Mouse (Mus musculus): ENCODE data around the gene Foxs1. TPM values are rescaled to one million over a fixed set of nuclear protein-coding genes. Genes with fewer than 3 reads are reported as not detected.
A peak's percentile ranks its signal among the peaks of the same experiment; 100 is the strongest.

Gene Foxs1
- polyA plus RNA-seq, 1 experiment: 1.5 TPM

DNA sequence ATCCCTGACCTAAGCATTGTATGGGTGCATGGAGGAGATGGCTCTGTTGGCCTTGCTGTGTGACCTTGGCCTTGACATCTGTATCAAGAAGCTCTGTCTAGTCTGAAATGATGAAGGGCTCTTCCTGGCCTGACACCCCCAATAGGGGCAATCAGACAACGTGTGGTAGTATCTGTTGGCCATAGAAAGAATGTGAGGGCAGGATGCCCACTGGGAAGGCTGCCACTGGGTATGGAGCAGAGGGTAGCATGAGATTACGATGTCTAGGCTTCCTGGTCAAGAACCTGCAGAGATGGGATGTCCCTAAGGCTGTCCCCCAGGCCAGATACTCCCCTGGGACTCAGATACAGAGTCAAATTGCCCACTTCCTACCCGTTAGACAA lies 4.0 kb downstream of the Foxs1 start:
- no peak for DNase-seq (ENCODE audit: extremely low spot score in 1 of 2, low spot score in 1 of 2)

DNA sequence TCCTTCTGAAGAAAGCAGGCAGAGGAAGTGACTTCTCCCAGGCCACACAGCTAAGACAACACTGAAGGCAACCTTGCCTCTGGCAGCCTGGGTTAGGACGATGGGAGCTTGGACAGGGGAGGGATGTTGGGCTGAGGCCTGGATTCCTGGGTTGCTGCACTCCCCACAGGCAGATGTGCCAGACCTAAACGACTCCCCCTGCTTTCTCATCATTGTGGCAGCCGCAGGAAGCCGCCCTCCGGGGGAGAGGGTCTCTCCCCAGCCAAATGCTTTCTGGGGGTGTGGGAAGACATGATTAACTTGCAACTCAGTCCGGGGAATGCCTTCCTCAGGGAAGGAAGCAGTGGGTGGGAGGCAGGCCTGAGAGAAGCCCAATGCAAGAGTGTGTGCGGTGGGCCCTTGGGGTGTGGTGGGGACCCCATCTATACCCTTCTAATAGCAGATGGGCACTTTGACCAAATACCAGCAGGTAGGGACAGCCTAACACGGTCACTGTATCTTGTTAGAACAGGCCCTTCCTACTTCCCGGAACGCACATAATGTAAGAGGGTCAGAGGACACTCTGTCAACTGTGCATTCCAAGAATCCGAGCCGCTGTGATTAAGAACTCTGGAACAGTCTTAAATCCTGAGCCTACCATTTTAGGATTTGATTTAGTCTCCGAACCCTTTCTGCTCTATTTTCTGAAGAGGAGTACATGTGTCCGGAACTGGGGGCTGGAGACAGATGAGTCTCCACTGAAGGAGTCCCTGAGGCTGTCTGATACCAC lies 4.6 kb downstream of the Foxs1 start:
- DNase-seq (ENCODE audit: extremely low spot score in 1 of 2, low spot score in 1 of 2): no peak

DNA sequence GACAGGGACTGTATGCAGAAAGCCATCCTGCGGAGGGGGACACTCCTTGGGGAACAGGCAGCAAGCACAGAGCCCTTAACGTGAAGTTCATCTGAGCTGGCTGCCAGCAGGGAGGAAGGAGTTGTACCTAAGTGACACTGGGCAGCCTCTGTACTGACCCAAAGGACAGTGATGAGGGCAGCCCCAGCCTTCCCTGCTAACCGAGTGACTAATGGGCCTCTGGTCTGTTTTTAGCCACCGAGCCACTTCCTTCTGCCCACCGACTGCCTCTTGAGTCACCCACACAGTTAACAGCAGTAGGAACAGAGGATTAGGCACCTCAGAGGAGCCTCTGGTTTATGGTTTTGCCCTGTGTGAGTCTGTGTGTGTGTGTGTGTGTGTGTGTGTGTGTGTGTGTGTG lies 5.6 kb downstream of the Foxs1 start:
- no peak for DNase-seq (ENCODE audit: extremely low spot score in 1 of 2, low spot score in 1 of 2)

DNA sequence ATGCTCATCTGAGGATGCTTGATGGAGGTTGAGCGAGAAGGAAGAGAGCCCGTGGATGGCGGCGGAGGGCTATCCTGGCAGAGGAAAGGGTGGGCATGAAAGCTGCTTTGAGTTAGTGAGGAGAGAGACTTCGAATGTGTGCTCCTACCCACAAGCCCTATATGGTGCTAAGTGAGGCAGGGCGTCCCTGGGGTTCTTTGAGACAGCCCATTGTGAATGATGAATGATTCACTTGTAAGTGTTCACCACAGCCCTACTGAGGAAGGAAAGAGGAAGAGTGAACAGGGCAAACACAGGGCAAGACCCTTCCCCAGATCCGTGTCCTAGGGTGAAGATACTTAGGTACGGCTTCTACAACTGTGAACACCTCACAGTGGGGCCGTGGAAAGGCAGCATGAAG lies 6.1 kb downstream of the Foxs1 start:
- no peak for DNase-seq (ENCODE audit: extremely low spot score in 1 of 2, low spot score in 1 of 2)

DNA sequence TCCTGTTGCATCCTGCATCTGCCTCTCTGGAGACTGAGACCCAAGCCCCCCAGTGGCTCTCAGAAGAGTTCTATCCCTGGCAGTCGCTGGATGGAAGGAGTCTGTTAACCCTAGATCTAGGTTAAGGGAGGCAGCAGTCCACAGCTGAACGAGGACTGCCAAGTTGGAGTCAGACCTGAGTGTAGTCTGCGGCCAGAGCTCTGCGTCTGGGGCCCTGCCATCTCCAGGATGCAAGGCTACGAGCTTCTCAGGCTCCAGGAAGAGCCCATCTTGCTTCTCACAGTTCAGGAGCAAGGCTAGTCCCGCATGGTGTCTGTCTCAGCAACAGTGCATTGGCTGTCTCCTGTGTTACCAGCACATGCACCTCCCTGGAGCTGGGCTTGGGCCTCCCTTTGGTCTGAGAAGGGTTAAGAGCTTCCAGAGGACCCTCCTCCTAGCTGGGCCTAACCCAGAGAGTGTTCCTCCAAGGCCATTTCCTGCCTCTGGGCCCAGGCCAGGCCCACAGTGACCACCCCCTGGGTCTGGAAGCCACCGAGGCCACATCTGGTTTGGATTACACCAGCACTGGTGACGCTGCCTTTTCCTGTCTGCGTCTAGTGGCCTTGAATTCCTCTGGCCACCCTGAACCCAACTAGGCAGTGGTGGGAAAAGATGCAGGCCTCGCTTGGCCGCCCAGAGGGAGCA lies 7.7 kb downstream of the Foxs1 start:
- no peak for DNase-seq (ENCODE audit: extremely low spot score in 1 of 2, low spot score in 1 of 2)

DNA sequence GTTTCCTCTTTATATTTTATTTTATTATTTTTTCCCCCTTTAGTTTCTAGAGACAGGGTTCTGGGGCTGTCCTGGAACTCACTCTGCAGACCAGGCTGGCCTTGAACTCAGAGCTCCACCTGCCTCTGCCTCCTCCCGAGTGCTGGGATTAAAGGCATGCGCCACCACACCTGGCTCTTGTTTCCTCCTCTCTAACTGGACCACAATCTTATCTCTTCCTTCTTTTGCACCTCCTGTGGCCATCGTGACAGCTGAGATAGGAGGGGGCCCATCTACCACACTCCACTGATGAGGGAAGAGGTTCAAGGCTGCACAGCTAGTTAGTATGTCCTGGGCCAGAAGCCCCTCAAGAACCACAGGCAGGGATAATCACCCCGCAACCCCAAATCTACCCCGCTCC lies 8.5 kb downstream of the Foxs1 start:
- no peak for DNase-seq (ENCODE audit: extremely low spot score in 1 of 2, low spot score in 1 of 2)

DNA sequence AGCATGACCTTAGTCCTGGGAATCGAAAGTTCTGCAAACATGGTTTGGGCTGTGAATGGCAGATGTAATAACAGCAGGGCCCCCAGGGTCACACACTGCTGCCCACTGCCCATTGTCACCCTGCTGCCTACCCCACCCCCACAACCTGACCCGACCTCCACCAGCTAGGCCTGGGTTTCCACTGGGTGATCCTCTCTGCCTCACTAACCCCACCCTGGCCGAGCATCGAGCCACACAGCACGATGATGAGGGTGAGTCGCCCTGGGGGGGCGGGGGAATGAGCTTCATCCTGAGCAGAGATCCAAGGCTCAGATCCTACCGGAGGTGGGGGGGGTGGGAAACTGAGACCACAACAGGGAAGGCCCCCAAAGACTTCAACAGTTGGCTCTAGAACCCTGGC lies 8.9 kb downstream of the Foxs1 start:
- no peak for DNase-seq (ENCODE audit: extremely low spot score in 1 of 2, low spot score in 1 of 2)

DNA sequence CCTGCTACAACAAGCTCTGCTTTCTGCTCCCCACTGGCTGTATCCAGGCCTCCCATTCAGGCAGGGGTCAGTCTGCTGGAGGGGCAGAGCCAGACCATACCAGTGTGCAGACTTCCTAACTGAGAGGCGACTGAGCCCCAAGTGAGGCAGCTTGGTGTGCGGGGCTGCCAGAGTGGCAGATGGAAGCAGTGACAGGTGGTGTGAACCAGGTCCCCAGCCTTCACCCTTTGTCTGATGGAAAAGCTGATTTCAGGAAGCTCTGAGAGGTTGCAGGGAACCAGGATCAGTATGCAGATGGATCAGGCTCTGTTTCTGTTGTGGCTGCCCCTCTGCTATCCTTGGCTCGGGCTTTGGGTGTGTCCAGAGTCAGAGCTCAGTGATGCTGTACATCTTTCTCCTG lies 9.4 kb downstream of the Foxs1 start:
- no peak for DNase-seq (ENCODE audit: extremely low spot score in 1 of 2, low spot score in 1 of 2)

DNA sequence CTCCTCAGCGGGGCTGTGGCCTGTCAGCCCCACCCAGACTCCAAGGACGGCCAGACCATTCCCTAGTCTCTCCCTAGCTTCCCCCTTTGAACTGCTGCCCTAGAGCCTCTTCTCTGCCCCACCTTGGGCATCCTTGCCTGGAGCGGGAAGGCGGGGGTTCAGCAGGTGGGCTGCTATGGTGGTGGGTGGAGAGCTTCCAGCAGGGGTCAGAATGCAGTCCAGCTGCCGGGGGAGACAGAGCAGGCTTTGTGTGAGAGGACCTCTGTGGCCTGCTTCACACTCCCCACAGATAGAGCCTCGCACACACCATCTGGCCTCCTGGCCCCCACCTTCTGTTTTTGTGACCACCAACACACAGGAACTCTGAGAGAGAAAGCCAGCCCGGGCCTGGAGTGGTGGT lies 10.6 kb downstream of the Foxs1 start:
- no peak for DNase-seq (ENCODE audit: extremely low spot score in 1 of 2, low spot score in 1 of 2)

DNA sequence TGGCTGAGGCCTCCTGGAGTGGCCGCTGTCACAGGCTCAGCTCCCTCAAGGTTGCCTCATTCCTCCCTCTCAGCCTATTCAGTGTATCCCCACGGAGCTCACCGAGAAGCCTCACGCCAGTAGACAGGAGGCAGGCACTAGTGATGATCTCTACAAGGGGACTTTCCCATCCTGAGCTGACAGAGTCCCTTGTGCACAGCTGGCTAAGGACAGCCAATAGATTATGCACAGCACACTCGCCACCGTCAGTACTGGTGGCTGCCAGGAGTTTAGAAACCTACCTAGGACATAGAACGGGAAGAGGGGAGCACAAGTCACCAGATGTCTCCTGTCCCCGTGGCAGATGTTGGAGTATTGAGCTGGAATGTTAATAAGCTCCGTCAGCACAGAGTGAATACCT lies 15.3 kb downstream of the Foxs1 start:
- DNase-seq (ENCODE audit: extremely low spot score in 1 of 2, low spot score in 1 of 2): no peak

DNA sequence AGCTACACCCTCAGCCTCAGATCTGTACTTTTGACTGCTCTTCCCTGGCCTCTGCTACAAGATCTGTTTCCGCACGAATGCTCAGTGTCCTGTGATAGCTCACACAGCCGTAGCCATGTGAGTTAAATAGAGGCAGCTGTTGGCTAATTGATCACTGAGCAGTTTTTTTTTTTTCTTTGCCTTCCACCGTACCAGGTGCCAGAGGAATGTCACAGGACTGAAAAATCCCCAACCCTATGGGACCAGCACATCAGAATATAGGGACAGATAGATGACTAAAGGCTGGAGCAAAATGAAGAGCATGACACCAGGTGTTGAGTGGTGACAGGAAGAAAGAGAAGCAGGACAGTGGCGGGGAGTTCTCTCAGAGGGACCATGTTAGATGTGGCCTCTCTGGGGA lies 16.9 kb downstream of the Foxs1 start:
- no peak for DNase-seq (ENCODE audit: extremely low spot score in 1 of 2, low spot score in 1 of 2)

DNA sequence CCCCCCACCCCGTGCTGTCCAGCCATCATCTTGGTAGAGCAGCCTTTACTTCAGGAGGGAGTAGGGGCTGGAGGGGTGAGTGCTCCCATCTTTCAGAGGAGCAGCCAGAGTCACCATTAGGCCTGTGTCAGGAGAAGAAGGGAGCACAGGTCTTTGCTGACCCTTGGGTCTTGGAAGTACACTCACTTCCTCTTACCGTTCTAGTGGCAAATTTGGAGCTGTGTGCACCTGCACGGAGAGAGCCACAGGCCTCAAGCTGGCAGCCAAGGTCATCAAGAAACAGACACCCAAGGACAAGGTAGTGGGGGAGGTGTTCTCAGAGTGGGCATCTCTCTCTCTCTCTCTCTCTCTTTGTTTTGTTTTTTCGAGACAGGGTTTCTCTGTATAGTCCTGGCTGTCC lies 17.6 kb downstream of the Foxs1 start:
- no peak for DNase-seq (ENCODE audit: extremely low spot score in 1 of 2, low spot score in 1 of 2)

DNA sequence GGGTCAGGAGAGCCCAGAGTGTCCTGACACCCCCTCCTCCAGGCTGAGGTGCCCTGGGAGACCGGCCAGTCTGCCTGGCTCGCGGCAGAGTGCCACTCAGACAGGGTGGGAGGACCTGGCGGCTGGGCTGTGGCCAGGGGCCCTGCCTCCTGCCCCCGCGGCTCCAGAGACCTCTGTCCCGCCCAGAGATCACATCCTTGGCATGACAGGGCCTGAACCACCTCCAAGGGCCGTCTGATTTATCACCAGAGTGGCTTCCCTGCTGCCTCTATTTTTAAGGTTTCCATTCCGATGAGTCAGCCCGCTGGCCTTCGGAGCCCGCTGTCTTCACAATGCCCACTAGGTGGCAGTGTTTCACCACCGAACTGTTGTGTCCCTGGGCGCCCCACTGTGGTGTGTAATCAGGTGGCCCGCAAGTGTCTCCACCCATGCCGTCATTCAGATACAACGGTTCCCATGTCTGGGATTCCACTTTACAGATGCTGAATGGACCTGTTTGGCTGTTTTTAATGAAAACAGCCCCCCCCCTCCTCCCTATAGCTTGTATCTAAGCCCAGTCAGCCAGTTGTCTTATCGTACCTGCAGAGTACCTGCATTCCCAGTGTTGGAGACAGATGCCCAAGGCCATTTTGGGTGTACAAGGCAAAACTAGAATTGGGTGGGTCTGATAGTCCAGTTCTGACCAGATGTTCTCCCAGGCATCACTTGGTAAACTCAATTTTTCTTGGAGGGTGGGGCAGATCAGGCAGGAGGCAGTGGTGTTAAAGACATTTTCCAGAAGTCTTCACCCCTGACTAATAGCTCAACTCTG lies 18.5 kb downstream of the Foxs1 start:
- peak; percentile 70 to 96 for DNase-seq (ENCODE audit: extremely low spot score in 1 of 2, low spot score in 1 of 2)

DNA sequence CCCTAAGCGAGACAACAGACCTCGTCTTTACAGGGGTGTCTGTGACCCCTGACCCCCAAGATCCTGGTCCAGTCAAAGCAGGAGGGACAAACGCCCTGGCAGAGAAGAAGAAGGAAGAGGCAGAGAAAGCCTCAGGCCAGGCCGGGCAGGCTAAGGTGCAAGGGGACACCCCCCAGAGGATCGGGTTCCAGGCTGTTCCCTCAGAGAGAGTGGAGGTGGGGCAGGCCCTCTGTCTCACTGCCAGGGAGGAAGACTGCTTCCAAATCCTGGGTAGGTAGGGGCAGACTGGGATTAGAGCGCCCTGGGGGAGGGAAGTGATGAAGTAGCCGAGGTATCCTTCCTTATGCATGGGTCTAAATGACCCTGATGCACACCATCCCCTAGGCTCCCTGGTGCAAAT lies 19.5 kb downstream of the Foxs1 start:
- DNase-seq (ENCODE audit: extremely low spot score in 1 of 2, low spot score in 1 of 2): no peak

DNA sequence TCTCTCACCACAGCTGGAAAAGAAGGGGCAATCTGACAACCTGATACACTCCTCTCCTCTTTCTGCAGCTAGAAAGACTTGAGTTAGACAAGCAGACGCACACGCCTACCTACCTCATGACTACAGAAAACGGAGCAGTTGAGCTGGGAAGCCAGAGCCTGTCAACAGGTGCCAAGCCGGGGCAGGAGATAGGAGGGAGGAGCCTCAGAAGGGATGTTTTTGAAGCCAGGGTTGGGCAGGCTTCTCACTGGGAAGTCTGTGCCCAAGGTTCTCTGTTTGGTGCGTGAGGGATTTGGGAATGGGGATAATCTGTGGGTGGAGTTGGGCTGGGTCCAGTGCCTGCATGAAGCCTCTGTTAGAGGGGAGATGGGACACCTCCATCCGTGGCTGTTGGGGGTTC lies 21.6 kb downstream of the Foxs1 start:
- DNase-seq (ENCODE audit: extremely low spot score in 1 of 2, low spot score in 1 of 2): no peak

DNA sequence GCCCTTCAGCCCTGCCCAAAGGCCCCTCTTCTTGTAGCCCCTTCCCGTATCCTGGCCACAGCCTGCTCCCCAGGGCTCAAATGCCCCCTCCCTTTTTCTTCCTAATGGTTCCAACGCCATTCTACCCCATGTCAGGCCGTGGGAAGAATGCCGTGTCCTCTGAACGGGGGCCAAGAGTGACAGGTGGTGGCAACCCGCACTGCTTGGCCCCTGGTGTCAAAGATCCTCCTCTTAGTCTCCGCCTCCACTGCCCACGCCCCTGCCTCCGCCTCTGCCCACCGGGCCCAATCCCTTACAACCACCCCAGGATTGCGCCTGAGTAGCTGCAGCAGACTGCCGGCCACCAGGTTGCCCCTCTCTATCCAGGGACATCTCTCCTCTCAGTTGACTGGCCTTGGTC lies 22.0 kb downstream of the Foxs1 start, which contains the start of gene Mylk2:
TSS of gene Mylk2 (plus strand) at position 322 of the 400 bp plus-strand sequence.
- DNase-seq (ENCODE audit: extremely low spot score in 1 of 2, low spot score in 1 of 2): no peak

DNA sequence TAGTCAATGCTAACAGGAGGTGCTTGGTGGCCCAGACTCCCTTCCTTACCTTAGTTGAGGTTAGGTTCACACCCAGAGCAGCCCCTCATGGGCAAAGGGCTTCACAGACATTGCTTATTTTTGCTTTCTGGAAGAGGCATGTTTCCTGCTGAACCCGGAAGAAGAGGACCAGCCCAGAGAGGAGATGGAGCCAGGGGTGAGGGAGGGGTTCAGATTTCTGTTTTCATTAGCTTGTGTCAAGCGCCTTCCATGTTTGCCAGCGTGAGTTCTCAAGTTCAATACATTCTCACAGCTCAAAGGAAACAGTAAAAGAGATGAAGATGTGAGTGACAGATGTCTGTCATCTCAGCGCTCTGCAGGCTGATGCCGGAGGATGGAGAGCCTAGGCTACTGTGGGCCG lies 23.2 kb downstream of the Foxs1 start:
- no peak for DNase-seq (ENCODE audit: extremely low spot score in 1 of 2, low spot score in 1 of 2)

DNA sequence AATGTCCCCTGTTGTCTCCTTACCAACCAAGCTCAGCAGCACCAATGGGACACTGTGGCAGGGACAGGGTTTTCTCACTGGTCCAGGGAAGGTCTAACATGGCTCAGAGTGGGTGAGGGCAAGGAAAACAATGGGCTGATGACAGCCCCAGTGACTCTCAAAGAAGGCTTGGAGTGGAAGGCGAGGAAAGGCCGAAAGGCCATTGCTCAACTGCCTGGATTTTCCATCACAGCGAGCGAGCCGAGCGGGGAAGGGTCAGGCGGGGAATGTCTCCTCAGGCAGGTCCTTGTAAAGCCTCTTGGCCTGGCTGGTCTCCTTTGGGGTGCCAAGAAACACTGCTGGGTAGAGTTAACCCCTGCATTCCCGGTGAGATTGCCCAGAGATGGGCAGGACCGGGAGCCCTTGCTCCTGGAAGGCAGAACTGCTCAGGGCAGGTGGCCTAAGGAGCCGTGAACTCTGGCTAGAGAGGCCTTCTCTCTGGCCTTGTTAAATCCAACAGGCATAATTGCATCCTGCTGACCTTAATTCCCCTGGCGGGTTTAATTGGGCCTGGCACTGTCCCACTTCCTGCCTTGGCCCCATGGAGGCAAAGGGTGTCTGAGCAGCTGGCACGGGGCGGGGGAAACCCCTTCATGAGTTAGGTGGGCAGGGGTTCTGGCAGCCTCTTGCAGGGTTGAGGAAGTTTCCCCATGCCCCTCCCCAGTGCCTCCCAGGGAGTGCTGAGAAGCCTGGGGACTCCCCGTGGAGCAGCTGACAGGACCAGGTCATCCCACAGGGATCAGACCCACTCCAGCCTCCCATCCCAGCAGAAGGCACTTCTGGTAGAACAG lies 25.7 kb downstream of the Foxs1 start:
- DNase-seq (ENCODE audit: extremely low spot score in 1 of 2, low spot score in 1 of 2): no peak

DNA sequence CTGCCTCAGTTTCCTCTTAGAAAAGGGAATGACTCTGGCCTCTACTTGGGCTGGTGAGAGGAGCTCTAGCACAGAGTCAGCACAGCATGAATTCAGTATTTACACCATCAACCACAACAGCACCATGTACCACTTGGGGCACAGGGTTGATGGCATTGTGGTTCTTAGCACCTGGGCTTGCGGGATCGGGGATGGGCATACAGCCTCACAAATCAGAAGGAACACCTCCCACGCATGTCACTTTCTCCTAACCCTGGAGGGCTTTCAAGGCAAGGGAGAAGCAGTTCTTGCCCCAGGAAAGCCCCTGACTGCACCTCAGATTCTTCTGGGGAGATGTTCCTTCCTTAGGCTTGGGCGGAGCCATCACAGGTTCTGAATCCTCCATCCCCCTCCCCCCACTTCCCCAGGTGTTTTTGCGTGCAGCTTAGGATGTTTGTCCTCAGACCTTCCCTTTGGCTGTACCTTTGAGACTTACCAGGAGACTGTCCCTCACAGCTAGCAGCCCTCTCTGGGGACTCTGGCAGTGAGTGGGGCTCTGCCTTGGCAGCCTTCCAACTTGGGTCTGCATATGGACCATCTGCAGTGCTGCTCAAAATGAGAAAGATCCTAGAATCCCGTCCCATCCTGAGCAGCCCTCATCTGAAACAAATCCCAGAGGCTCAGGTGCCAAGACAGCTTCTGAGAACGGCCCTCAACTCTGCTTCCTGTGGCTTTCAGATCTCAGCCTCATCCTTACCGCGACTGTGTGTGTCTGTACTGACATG lies 26.6 kb downstream of the Foxs1 start:
- no peak for DNase-seq (ENCODE audit: extremely low spot score in 1 of 2, low spot score in 1 of 2)

All from frontal cortex, adult 2 months (tissue).